ENCODE assay signal across 8 mouse cellular contexts in genomic region chr10:21937222-21937605, GRCm38 (mm10). TPM values are rescaled to one million over a fixed set of nuclear protein-coding genes. Genes with fewer than 3 reads are reported as not detected.
DNase-seq lines count a peak whose midpoint lies in the region; ATAC-seq lines count a peak whose summit lies in the region.

No protein-coding gene starts in this region.

- no peaks in the 10 kb centered on the region for H3K36me3 ChIP-seq in midbrain, embryonic 11.5 days (ENCODE audit: control insufficient read depth, insufficient read depth, low read length)
- no peaks in the 10 kb centered on the region for H3K36me3 ChIP-seq in midbrain, embryonic 16.5 days (ENCODE audit: control insufficient read depth, insufficient read depth, low read length)
- no peaks in the 10 kb centered on the region for H3K36me3 ChIP-seq in embryonic facial prominence, embryonic 14.5 days (ENCODE audit: control insufficient read depth, insufficient read depth, low read length)
- H3K36me3 ChIP-seq in midbrain, embryonic 13.5 days = no peaks in the 10 kb centered on the region

- intact Hi-C loops in left cerebral cortex, postnatal 4 days (cut with DNase I) = no loop called here
- intact Hi-C loops in left cerebral cortex, postnatal 36 days (cut with DNase I) = no loop called here

- no peak overlapping the region for H3K9ac ChIP-seq in midbrain, embryonic 11.5 days (ENCODE audit: low read length)
- H3K9ac ChIP-seq in midbrain, embryonic 16.5 days (ENCODE audit: low read depth, low read length) = no peak overlapping the region
- no peak overlapping the region for H3K9ac ChIP-seq in embryonic facial prominence, embryonic 14.5 days (ENCODE audit: low read depth, low read length)
- no peak overlapping the region for H3K9ac ChIP-seq in midbrain, embryonic 13.5 days (replicated peaks)

- no peaks in the 10 kb centered on the region for H3K27me3 ChIP-seq in midbrain, embryonic 11.5 days (ENCODE audit: control insufficient read depth, insufficient read depth, low read length)
- no peaks in the 10 kb centered on the region for H3K27me3 ChIP-seq in midbrain, embryonic 16.5 days (ENCODE audit: control insufficient read depth, insufficient read depth, low read depth, low read length)
- no peaks in the 10 kb centered on the region for H3K27me3 ChIP-seq in embryonic facial prominence, embryonic 14.5 days (replicated peaks; ENCODE audit: control insufficient read depth, insufficient read depth, low read length)
- no peaks in the 10 kb centered on the region for H3K27me3 ChIP-seq in midbrain, embryonic 13.5 days

- WGBS in midbrain, embryonic 11.5 days = 11% methylated on average over 9 of the region's 9 CpGs
- 11% methylated on average over 9 of the region's 9 CpGs for WGBS in midbrain, embryonic 16.5 days
- WGBS in embryonic facial prominence, embryonic 14.5 days = 6% methylated on average over 9 of the region's 9 CpGs
- WGBS in midbrain, embryonic 13.5 days = 10% methylated on average over 9 of the region's 9 CpGs

- DNase-seq in midbrain, embryonic 11.5 days (ENCODE audit: low spot score, missing footprints) = peak; percentile 88
- peak; percentile 94 for DNase-seq in embryonic facial prominence, embryonic 14.5 days (ENCODE audit: low spot score)
- DNase-seq in hindlimb bud, embryonic 11.5 days (ENCODE audit: extremely low spot score, low read depth, low spot score) = peak; percentile 57
- no peak for DNase-seq in left cerebral cortex, postnatal 4 days
- DNase-seq in urinary bladder, adult 18-20 months (ENCODE audit: low spot score in 2 of 2) = no peak
- DNase-seq in left cerebral cortex, postnatal 36 days (ENCODE audit: low spot score in 2 of 2) = no peak

- H3K27ac ChIP-seq in midbrain, embryonic 11.5 days (ENCODE audit: low read depth, low read length) = no peak overlapping the region
- no peak overlapping the region for H3K27ac ChIP-seq in midbrain, embryonic 16.5 days (ENCODE audit: low read length)
- H3K27ac ChIP-seq in embryonic facial prominence, embryonic 14.5 days (replicated peaks; ENCODE audit: low read depth, low read length) = peak overlapping the region; percentile 66
- H3K27ac ChIP-seq in midbrain, embryonic 13.5 days = no peak overlapping the region

- H3K4me3 ChIP-seq in midbrain, embryonic 11.5 days (ENCODE audit: low read depth, low read length) = no peak overlapping the region
- H3K4me3 ChIP-seq in midbrain, embryonic 16.5 days (ENCODE audit: low read depth, low read length) = no peak overlapping the region
- H3K4me3 ChIP-seq in embryonic facial prominence, embryonic 14.5 days (ENCODE audit: low read depth, low read length) = no peak overlapping the region
- H3K4me3 ChIP-seq in midbrain, embryonic 13.5 days (replicated peaks) = no peak overlapping the region

- peak; percentile 22; the same call in 1 of the 2 replicates for ATAC-seq in midbrain, embryonic 11.5 days (ENCODE audit: low FRiP score)
- ATAC-seq in midbrain, embryonic 16.5 days = no peak
- peak; percentile 86 for ATAC-seq in embryonic facial prominence, embryonic 14.5 days (ENCODE audit: low read depth)
- ATAC-seq in midbrain, embryonic 13.5 days = 0 out of 2 replicates have a peak, but pooled peaks have one; percentile 40

- H3K9me3 ChIP-seq in midbrain, embryonic 11.5 days (ENCODE audit: control insufficient read depth, low read length) = no peaks in the 10 kb centered on the region
- H3K9me3 ChIP-seq in midbrain, embryonic 16.5 days (replicated peaks; ENCODE audit: control insufficient read depth, low read length, poor library complexity, severe bottlenecking) = no peaks in the 10 kb centered on the region
- no peaks in the 10 kb centered on the region for H3K9me3 ChIP-seq in embryonic facial prominence, embryonic 14.5 days (ENCODE audit: control insufficient read depth, low read length)
- no peaks in the 10 kb centered on the region for H3K9me3 ChIP-seq in midbrain, embryonic 13.5 days

- no peak overlapping the region for H3K4me2 ChIP-seq in midbrain, embryonic 11.5 days
- H3K4me2 ChIP-seq in midbrain, embryonic 16.5 days (ENCODE audit: low read length) = no peak overlapping the region
- peak overlapping the region; percentile 37 for H3K4me2 ChIP-seq in embryonic facial prominence, embryonic 14.5 days (ENCODE audit: low read depth, low read length)
- no peak overlapping the region for H3K4me2 ChIP-seq in midbrain, embryonic 13.5 days (replicated peaks)

- peaks cover 5% of the 10 kb centered on the region for H3K4me1 ChIP-seq in midbrain, embryonic 11.5 days (ENCODE audit: control insufficient read depth, insufficient read depth, low read length)
- 0 out of 2 replicates have a peak, but pooled peaks cover 2% of the 10 kb centered on the region for H3K4me1 ChIP-seq in midbrain, embryonic 16.5 days (ENCODE audit: control insufficient read depth, insufficient read depth, low read length)
- peaks cover 15% of the 10 kb centered on the region for H3K4me1 ChIP-seq in embryonic facial prominence, embryonic 14.5 days (ENCODE audit: control insufficient read depth, insufficient read depth, low read length)
- H3K4me1 ChIP-seq in midbrain, embryonic 13.5 days (replicated peaks) = peaks cover 10% of the 10 kb centered on the region

RNA-seq across cellular contexts. Expression of gene Sgk1, which starts 55.2 kb away (rescaled TPM):
- polyA plus RNA-seq in midbrain, embryonic 11.5 days (2014; fragmentation: Nextera tagmentation; extraction: Ambion mirVana) = 20.8 and 25.7 TPM in 2 replicates
- polyA plus RNA-seq in midbrain, embryonic 16.5 days (2015; fragmentation: Nextera tagmentation; extraction: Ambion mirVana) = 47.9 and 53.4 TPM in 2 replicates
- polyA plus RNA-seq in embryonic facial prominence, embryonic 14.5 days (2014; fragmentation: Nextera tagmentation; extraction: Ambion mirVana) = 31.5 and 33.8 TPM in 2 replicates
- 35.9 and 36.7 TPM in 2 replicates for polyA plus RNA-seq in midbrain, embryonic 13.5 days (2015; fragmentation: Nextera tagmentation; extraction: Ambion mirVana)
- total RNA-seq in left cerebral cortex, postnatal 4 days (2021) = 10 to 100 TPM; 70.3 to 86.9 TPM
- 100 to 1,000 TPM in 1 of 2 experiments, 10 to 100 TPM in 1; 71.3 to 111 TPM for total RNA-seq in left cerebral cortex, postnatal 36 days (2021)

Comparison
In these comparisons a context has a peak if more than half of its experiments do, and no peak if none do; other contexts are left out.
1. DNase-seq: peak in midbrain, embryonic 11.5 days (single experiment), embryonic facial prominence, embryonic 14.5 days (single experiment) and hindlimb bud, embryonic 11.5 days (single experiment); none in left cerebral cortex, postnatal 4 days (single experiment), urinary bladder, adult 18-20 months (0 of 2) and left cerebral cortex, postnatal 36 days (0 of 2).